In the genomic region with DNA sequence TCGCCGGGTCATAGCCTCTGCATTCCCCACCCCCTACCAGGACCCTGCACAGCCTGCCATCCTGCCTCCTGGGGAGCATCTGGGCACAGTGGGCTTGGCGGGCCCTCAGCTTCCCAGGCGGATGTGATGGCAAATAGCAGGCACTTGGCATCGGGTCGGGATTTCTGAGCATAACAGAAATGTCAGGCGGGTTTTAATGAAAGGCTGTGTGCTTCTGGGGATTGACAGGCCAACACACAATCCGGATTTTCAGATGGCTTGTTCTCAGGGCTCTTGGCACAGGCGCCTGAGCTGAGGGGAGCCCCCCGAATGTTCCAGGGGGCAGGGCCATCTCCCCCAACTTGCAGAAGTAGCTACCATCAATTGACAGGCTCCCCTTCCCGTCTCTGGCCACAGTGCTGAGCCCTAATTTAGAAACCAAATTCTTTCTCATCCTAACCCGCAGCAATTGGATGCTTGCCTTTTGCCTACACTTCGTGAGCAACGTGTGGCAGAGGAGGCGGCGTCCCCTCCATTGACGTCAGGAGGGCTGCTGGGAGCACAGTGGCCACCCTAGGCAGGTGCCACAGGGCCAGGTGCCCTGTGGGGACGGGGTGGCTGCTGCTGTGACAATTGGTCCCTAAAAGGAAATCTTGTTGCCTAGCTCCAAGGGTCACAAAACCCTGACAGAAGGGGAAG, we compare ENCODE assay signal across 16 mouse cellular contexts.
DNase-seq lines count a peak whose midpoint lies in the region; ATAC-seq lines count a peak whose summit lies in the region.
"Had no signal": no experiment of that assay in that cellular context is flagged by ENCODE, and none has a peak within 500 bp of the region (broad histone marks: within the 10 kb centered on the region; RNA-seq: fewer than 3 reads in every experiment).

No protein-coding gene starts in this region.

- no peak overlapping the region; the same call in 1 of the 2 replicates for H3K4me2 ChIP-seq in forebrain, embryonic 14.5 days (ENCODE audit: low read length)
- no peak overlapping the region for H3K4me2 ChIP-seq in forebrain, embryonic 12.5 days
- no peak overlapping the region for H3K4me2 ChIP-seq in midbrain, embryonic 13.5 days (replicated peaks)
- H3K4me2 ChIP-seq in midbrain, embryonic 11.5 days = no peak overlapping the region
- no peak overlapping the region for H3K4me2 ChIP-seq in neural tube, embryonic 15.5 days
- H3K4me2 ChIP-seq: hindbrain, embryonic 15.5 days had no signal

- WGBS in forebrain, embryonic 14.5 days = 34% methylated on average over 18 of the region's 18 CpGs
- 65% methylated on average over 18 of the region's 18 CpGs for WGBS in forebrain, embryonic 12.5 days
- WGBS in midbrain, embryonic 13.5 days = 65% methylated on average over 18 of the region's 18 CpGs
- WGBS in midbrain, embryonic 11.5 days = 66% methylated on average over 18 of the region's 18 CpGs
- 62% methylated on average over 18 of the region's 18 CpGs for WGBS in neural tube, embryonic 15.5 days

- H3K9me3 ChIP-seq in forebrain, embryonic 14.5 days (replicated peaks; ENCODE audit: control insufficient read depth, low read length) = no peaks in the 10 kb centered on the region
- no peaks in the 10 kb centered on the region for H3K9me3 ChIP-seq in forebrain, embryonic 12.5 days
- H3K9me3 ChIP-seq in midbrain, embryonic 13.5 days = no peaks in the 10 kb centered on the region
- H3K9me3 ChIP-seq in midbrain, embryonic 11.5 days (ENCODE audit: control insufficient read depth, low read length) = no peaks in the 10 kb centered on the region
- no peaks in the 10 kb centered on the region for H3K9me3 ChIP-seq in neural tube, embryonic 15.5 days (replicated peaks)
- H3K9me3 ChIP-seq: hindbrain, embryonic 15.5 days had no signal

- no peaks in the 10 kb centered on the region for H3K36me3 ChIP-seq in forebrain, embryonic 14.5 days (ENCODE audit: control insufficient read depth, insufficient read depth, low read length)
- H3K36me3 ChIP-seq in forebrain, embryonic 12.5 days (replicated peaks) = no peaks in the 10 kb centered on the region
- H3K36me3 ChIP-seq in midbrain, embryonic 13.5 days = no peaks in the 10 kb centered on the region
- H3K36me3 ChIP-seq in midbrain, embryonic 11.5 days (ENCODE audit: control insufficient read depth, insufficient read depth, low read length) = no peaks in the 10 kb centered on the region
- no peaks in the 10 kb centered on the region for H3K36me3 ChIP-seq in neural tube, embryonic 15.5 days
- H3K36me3 ChIP-seq: hindbrain, embryonic 15.5 days had no signal

- peak; percentile 70 for ATAC-seq in forebrain, embryonic 14.5 days
- ATAC-seq in forebrain, embryonic 12.5 days (ENCODE audit: low FRiP score) = no peak
- ATAC-seq in midbrain, embryonic 13.5 days = 0 out of 2 replicates have a peak, but pooled peaks have one; percentile 4
- ATAC-seq in midbrain, embryonic 11.5 days (ENCODE audit: low FRiP score) = no peak
- no peak for ATAC-seq in neural tube, embryonic 15.5 days (ENCODE audit: low FRiP score)

- H3K4me1 ChIP-seq in forebrain, embryonic 14.5 days (ENCODE audit: control insufficient read depth, insufficient read depth, low read length) = peaks cover 10% of the 10 kb centered on the region
- H3K4me1 ChIP-seq in forebrain, embryonic 12.5 days = peaks cover 6% of the 10 kb centered on the region
- H3K4me1 ChIP-seq in midbrain, embryonic 13.5 days (replicated peaks) = peaks cover 16% of the 10 kb centered on the region
- H3K4me1 ChIP-seq in midbrain, embryonic 11.5 days (ENCODE audit: control insufficient read depth, insufficient read depth, low read length) = peaks cover under 1% of the 10 kb centered on the region; the same call in 1 of the 2 replicates
- H3K4me1 ChIP-seq in neural tube, embryonic 15.5 days = peaks cover 6% of the 10 kb centered on the region

- peak; percentile 84 for DNase-seq in forebrain, embryonic 14.5 days (ENCODE audit: low spot score)
- DNase-seq in midbrain, embryonic 11.5 days (ENCODE audit: low spot score, missing footprints) = no peak
- peak; percentile 50 for DNase-seq in layer of hippocampus, adult 9-11 months
- peak; percentile 33 for DNase-seq in right cerebral cortex, postnatal 14 days
- DNase-seq in lung, postnatal 25 days (ENCODE audit: low spot score) = no peak
- DNase-seq: adrenal gland, postnatal 14 days; embryo, embryonic 11 days; gastrocnemius, postnatal 10 days; kidney, adult 9 months; lung, adult 18-20 months; thymus, adult 18-20 months had no signal

- no peak overlapping the region for H3K4me3 ChIP-seq in forebrain, embryonic 14.5 days (ENCODE audit: low read depth, low read length)
- no peak overlapping the region for H3K4me3 ChIP-seq in forebrain, embryonic 12.5 days (replicated peaks)
- H3K4me3 ChIP-seq in midbrain, embryonic 13.5 days (replicated peaks) = no peak overlapping the region
- H3K4me3 ChIP-seq in midbrain, embryonic 11.5 days (ENCODE audit: low read depth, low read length) = no peak overlapping the region
- no peak overlapping the region for H3K4me3 ChIP-seq in neural tube, embryonic 15.5 days (replicated peaks)
- H3K4me3 ChIP-seq: hindbrain, embryonic 15.5 days had no signal

- 0 out of 2 replicates have a peak overlapping the region, but pooled peaks have one; percentile 9 for H3K27ac ChIP-seq in forebrain, embryonic 14.5 days (ENCODE audit: low read depth, low read length)
- H3K27ac ChIP-seq in forebrain, embryonic 12.5 days = no peak overlapping the region
- H3K27ac ChIP-seq in midbrain, embryonic 13.5 days = no peak overlapping the region
- H3K27ac ChIP-seq in midbrain, embryonic 11.5 days (ENCODE audit: low read depth, low read length) = no peak overlapping the region
- no peak overlapping the region for H3K27ac ChIP-seq in neural tube, embryonic 15.5 days (replicated peaks)
- H3K27ac ChIP-seq: hindbrain, embryonic 15.5 days; macrophage had no signal

- H3K9ac ChIP-seq in forebrain, embryonic 14.5 days (ENCODE audit: low read length) = 0 out of 2 replicates have a peak overlapping the region, but pooled peaks have one; percentile 17
- H3K9ac ChIP-seq in forebrain, embryonic 12.5 days = no peak overlapping the region
- no peak overlapping the region for H3K9ac ChIP-seq in midbrain, embryonic 13.5 days (replicated peaks)
- H3K9ac ChIP-seq in midbrain, embryonic 11.5 days (ENCODE audit: low read length) = no peak overlapping the region
- no peak overlapping the region for H3K9ac ChIP-seq in neural tube, embryonic 15.5 days (replicated peaks)
- H3K9ac ChIP-seq: hindbrain, embryonic 15.5 days had no signal

- no peaks in the 10 kb centered on the region for H3K27me3 ChIP-seq in forebrain, embryonic 14.5 days (replicated peaks; ENCODE audit: control insufficient read depth, insufficient read depth, low read length)
- peaks cover 4% of the 10 kb centered on the region; the same call in 1 of the 2 replicates for H3K27me3 ChIP-seq in forebrain, embryonic 12.5 days
- H3K27me3 ChIP-seq in midbrain, embryonic 13.5 days = no peaks in the 10 kb centered on the region
- no peaks in the 10 kb centered on the region for H3K27me3 ChIP-seq in midbrain, embryonic 11.5 days (ENCODE audit: control insufficient read depth, insufficient read depth, low read length)
- H3K27me3 ChIP-seq in neural tube, embryonic 15.5 days (replicated peaks) = no peaks in the 10 kb centered on the region
- H3K27me3 ChIP-seq: hindbrain, embryonic 15.5 days had no signal

Comparison
In these comparisons a context has a peak if more than half of its experiments do, and no peak if none do; other contexts are left out.
1. ATAC-seq: peak in forebrain, embryonic 14.5 days (single experiment) and midbrain, embryonic 13.5 days (single experiment); none in forebrain, embryonic 12.5 days (single experiment), midbrain, embryonic 11.5 days (single experiment) and neural tube, embryonic 15.5 days (single experiment).
2. DNase-seq: peak in forebrain, embryonic 14.5 days (single experiment), layer of hippocampus, adult 9-11 months (single experiment) and right cerebral cortex, postnatal 14 days (single experiment); none in midbrain, embryonic 11.5 days (single experiment) and lung, postnatal 25 days (single experiment).